Mouse (Mus musculus): ENCODE measurements at regions not wholly inside any gene's neighbourhood (a gene's known extent, or its start where the extent isn't known, plus 50 kb on each side); places are given as distances from the start of the nearest gene placed in this dataset.

DNA sequence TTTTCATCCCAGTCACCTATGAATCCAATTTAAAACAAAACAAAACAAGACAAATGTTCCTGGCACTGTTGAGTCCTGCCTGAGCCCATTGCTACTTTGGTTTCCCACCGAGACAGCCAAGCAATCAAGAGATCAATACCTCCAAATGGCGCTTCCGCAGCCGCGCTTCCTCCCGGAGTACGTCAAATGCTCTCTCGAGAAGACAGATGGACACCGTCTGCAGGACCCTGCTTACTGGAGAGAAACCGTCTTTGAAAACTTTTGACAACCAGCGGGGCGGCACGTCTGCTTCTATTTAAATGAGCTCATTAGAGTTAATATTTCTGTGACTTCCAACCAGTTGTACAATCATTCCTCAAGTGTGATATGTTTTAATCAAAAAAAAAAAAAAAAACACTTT lies 75.1 kb downstream of the Id4 start:
- TF ChIP-seq CTCF (IDR thresholded peaks at IDR 0.05; ENCODE audit: borderline replicate concordance, extremely low read depth, insufficient read depth, insufficient read length) (no peak), POLR2A (IDR thresholded peaks at IDR 0.05; ENCODE audit: borderline replicate concordance, extremely low read depth, insufficient read depth, insufficient read length, poor library complexity, severe bottlenecking) (no peak)
